In genomic region chr16:92825908-92826650, GRCm38 (mm10) we compare ENCODE assay signal across 7 mouse cellular contexts. TPM values are rescaled to one million over a fixed set of nuclear protein-coding genes. Genes with fewer than 3 reads are reported as not detected.
DNase-seq lines count a peak whose midpoint lies in the region; ATAC-seq and TF ChIP-seq lines count a peak whose summit lies in the region.

Gene Runx1, minus strand, starts transcription at chr16:92826149.

- TF ChIP-seq EP300 in lung, postnatal 0 days (IDR thresholded peaks at IDR 0.05), result no peak

- no peaks in the 10 kb centered on the region for H3K27me3 ChIP-seq in lung, postnatal 0 days (replicated peaks; ENCODE audit: insufficient read depth, low read length)

- H3K27ac ChIP-seq in lung, postnatal 0 days (ENCODE audit: low read length), result 0 out of 2 replicates have a peak within 1 kb of the TSS, but pooled peaks have one; percentile 15

- H3K4me2 ChIP-seq in lung, postnatal 0 days (replicated peaks; ENCODE audit: low read depth, low read length), result peak within 1 kb of the TSS; percentile 39

- H3K9me3 ChIP-seq in lung, postnatal 0 days (ENCODE audit: low read length), result no peaks in the 10 kb centered on the region

- peak; percentile 66 for ATAC-seq in erythroblast, adult 5-6 weeks (replicated peaks; ENCODE audit: low FRiP score, poor library complexity, severe bottlenecking)
- ATAC-seq in lung, postnatal 0 days, result peak; percentile 21; the same call in 1 of the 2 replicates

- H3K9ac ChIP-seq in lung, postnatal 0 days (replicated peaks; ENCODE audit: low read depth), result no peak within 1 kb of the TSS

- no peak for TF ChIP-seq CTCF in lung, postnatal 0 days (IDR thresholded peaks at IDR 0.05)

- 79% methylated on average over 11 of the region's 11 CpGs for WGBS in lung, postnatal 0 days

- peak within 1 kb of the TSS; percentile 14; the same call in 1 of the 2 replicates for H3K4me3 ChIP-seq in lung, postnatal 0 days (ENCODE audit: low read depth, low read length)

- DNase-seq in 3T3-L1 (ENCODE audit: low read depth, low spot score) (peak; percentile 88), A20 (ENCODE audit: low read depth, low spot score) (peak; percentile 92)
- peak; percentile 52 for DNase-seq in lung, postnatal 0 days (ENCODE audit: low spot score)
- DNase-seq in thymus, adult 18-20 months, result peak; percentile 60 to 85
- DNase-seq in adrenal gland, postnatal 10 days, result no peak
- DNase-seq in right cerebral cortex, postnatal 4 days, result no peak

- H3K4me1 ChIP-seq in lung, postnatal 0 days (ENCODE audit: insufficient read depth, low read depth, low read length), result no peaks in the 10 kb centered on the region

- H3K36me3 ChIP-seq in lung, postnatal 0 days (ENCODE audit: insufficient read depth, low read length), result no peaks in the 10 kb centered on the region

RNA-seq across cellular contexts. Expression of gene Runx1, which starts in this region (rescaled TPM):
- 112 and 155 TPM in 2 replicates for total RNA-seq in erythroblast, adult 5-6 weeks (2015; ENCODE audit: low replicate concordance)
- total RNA-seq in erythroblast, adult 5-6 weeks (2017; ENCODE audit: low replicate concordance), result 117 and 121 TPM in 2 replicates
- polyA plus RNA-seq in lung, postnatal 0 days (2015; fragmentation: Nextera tagmentation; extraction: Ambion mirVana), result 9.1 and 11.3 TPM in 2 replicates
- total RNA-seq in adrenal gland, postnatal 10 days (2021), result 1 to 10 TPM; 4.2 to 5.8 TPM

Comparison
In these comparisons a context has a peak if more than half of its experiments do, and no peak if none do; other contexts are left out.
1. RNA of gene Runx1 (total RNA-seq): 112 to 155 TPM in erythroblast, adult 5-6 weeks; 4.2 to 5.8 TPM in adrenal gland, postnatal 10 days; every median in the first group is over 10 times any median in the second.
2. DNase-seq: peak in 3T3-L1 (single experiment), A20 (single experiment), lung, postnatal 0 days (single experiment) and thymus, adult 18-20 months (2 of 2); none in adrenal gland, postnatal 10 days (single experiment) and right cerebral cortex, postnatal 4 days (single experiment).